Mouse (Mus musculus) G1E (cell line): Measurements from ENCODE around the gene Gpr12.

ENCODE experiments used
- CTCF ChIP-seq: IDR thresholded peaks from 2 replicates; pipeline ENCODE4 v1.5.1; 2012; ENCODE audit warnings: low read depth, low read length, inconsistent platforms, mixed read lengths
- GATA1 ChIP-seq: IDR thresholded peaks from 2 replicates; pipeline ENCODE4 v1.6.1; 2012; ENCODE audit warnings: borderline replicate concordance, low read length, inconsistent platforms, mixed read lengths
- GATA2 ChIP-seq: IDR thresholded peaks from 2 replicates; pipeline ENCODE4 v1.6.1; 2012; ENCODE audit warnings: low read depth, low read length, inconsistent platforms, borderline replicate concordance
- POLR2AphosphoS5 ChIP-seq: IDR thresholded peaks from 2 replicates; pipeline ENCODE4 v1.6.1; 2012; ENCODE audit warnings: low read depth, low read length, inconsistent platforms; ENCODE audit not compliant: insufficient replicate concordance
- TAL1 ChIP-seq: conservative IDR thresholded peaks from 2 replicates; pipeline ENCODE4 v1.6.1; 2012; ENCODE audit warnings: low read depth, low read length, inconsistent platforms, mixed read lengths

DNA sequence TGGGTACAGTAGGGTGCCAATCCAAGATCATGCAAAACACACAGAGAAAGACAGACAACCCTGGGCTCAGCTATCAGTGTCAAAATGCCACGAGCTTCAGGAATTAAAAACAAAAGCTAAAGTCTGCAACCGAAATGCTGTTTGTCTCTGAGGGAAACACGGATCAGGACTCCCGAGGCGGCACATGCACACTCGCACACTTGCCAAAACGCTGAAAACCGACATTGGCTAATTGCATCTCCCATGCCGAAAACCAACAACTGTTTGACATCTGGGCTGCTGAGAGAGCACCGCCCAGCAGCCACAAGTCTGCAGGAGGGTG is 922 bp downstream of the Gpr12 start:
- TF ChIP-seq GATA1 (no peak), CTCF (no peak), TAL1 (no peak), POLR2AphosphoS5 (no peak), GATA2 (no peak)
